Mouse (Mus musculus) E14TG2a.4 (cell line): ENCODE data around the gene Gas7.

ENCODE experiments used
- H3K27me3 ChIP-seq: 2 replicates; pipeline ENCODE4 v1.6.1; 2014; ENCODE audit warnings: low read length, control low read depth; ENCODE audit not compliant: insufficient read depth
- H3K36me3 ChIP-seq: 2 replicates; pipeline ENCODE4 v1.6.1; 2014; ENCODE audit warnings: low read length, control low read depth; ENCODE audit not compliant: insufficient read depth
- H3K4me1 ChIP-seq: replicated peaks from 2 replicates; pipeline ENCODE4 v1.6.1; 2014; ENCODE audit warnings: low read depth, low read length, control low read depth
- H3K4me3 ChIP-seq: replicated peaks from 2 replicates; pipeline ENCODE4 v1.5.1; 2014; ENCODE audit warnings: mild to moderate bottlenecking, low read length
- H3K9me3 ChIP-seq: 2 replicates; pipeline ENCODE4 v1.6.1; 2014; ENCODE audit warnings: low read length, control low read depth
- CTCF ChIP-seq: conservative IDR thresholded peaks from 2 replicates; pipeline ENCODE4 v1.5.1; 2014; ENCODE audit warnings: low read length
- NANOG ChIP-seq: IDR thresholded peaks from 2 replicates; pipeline ENCODE4 v1.6.1; 2014; ENCODE audit warnings: borderline replicate concordance, low read length, mixed read lengths
- POU5F1 ChIP-seq: IDR thresholded peaks from 2 replicates; pipeline ENCODE4 v1.6.1; 2014; ENCODE audit warnings: low read length, borderline replicate concordance

The Gas7 gene

GRCm38 (mm10) chr11:67549762-67550488, 94.7 kb downstream of the Gas7 start:
- no peak overlapping the region for H3K4me3 ChIP-seq
- no peaks in the 10 kb centered on the region for H3K27me3 ChIP-seq
- TF ChIP-seq NANOG (no peak), CTCF (no peak), POU5F1 (no peak)
- H3K9me3 ChIP-seq, result no peaks in the 10 kb centered on the region
- H3K4me1 ChIP-seq, result peaks cover 14% of the 10 kb centered on the region
- H3K36me3 ChIP-seq, result no peaks in the 10 kb centered on the region

DNA sequence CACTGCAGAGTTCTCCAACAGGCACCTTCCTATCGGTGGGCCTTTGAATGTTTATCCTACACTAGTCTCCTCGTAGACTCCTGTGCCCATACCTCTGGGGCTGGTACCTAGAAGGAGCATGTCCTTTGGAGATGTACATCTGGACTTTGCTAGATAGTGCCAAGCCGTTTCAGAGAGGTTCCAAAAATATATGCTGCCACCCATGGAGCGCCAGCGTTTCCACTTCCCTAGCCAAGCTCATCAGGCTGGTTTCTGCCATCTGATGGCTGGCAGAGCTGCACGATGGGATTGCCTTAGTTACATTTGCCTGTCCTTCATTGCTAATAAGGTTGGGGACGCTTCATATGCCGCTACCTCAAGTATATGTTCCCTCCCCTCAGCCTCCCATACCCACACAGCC, 97.2 kb downstream of the Gas7 start:
- H3K4me3 ChIP-seq, result no peak overlapping the region

GRCm38 (mm10) chr11:67554276-67554675, 99.0 kb downstream of the Gas7 start:
- Histone ChIP-seq H3K4me1 (peaks cover 15% of the 10 kb centered on the region), H3K27me3 (no peaks in the 10 kb centered on the region), H3K4me3 (no peak overlapping the region), H3K36me3 (no peaks in the 10 kb centered on the region), H3K9me3 (no peaks in the 10 kb centered on the region)
- TF ChIP-seq NANOG (no peak), POU5F1 (no peak), CTCF (no peak)

More for the DNA sequence above, 97.2 kb downstream of the Gas7 start:
- no peaks in the 10 kb centered on the region for H3K9me3 ChIP-seq
- H3K4me1 ChIP-seq, result peaks cover 15% of the 10 kb centered on the region
- TF ChIP-seq POU5F1, result no peak
- no peak for TF ChIP-seq CTCF
- no peak for TF ChIP-seq NANOG
- H3K36me3 ChIP-seq, result no peaks in the 10 kb centered on the region
- no peaks in the 10 kb centered on the region for H3K27me3 ChIP-seq

- no peaks in the 10 kb centered on the region for H3K27me3 ChIP-seq
- no peaks in the 10 kb centered on the region for H3K36me3 ChIP-seq
- H3K4me3 ChIP-seq, result no peak overlapping the region
- no peak for TF ChIP-seq NANOG
- H3K4me1 ChIP-seq, result peaks cover 15% of the 10 kb centered on the region
- no peaks in the 10 kb centered on the region for H3K9me3 ChIP-seq
Measured at GRCm38 (mm10) chr11:67556360-67556759, 101.1 kb downstream of the Gas7 start.

- no peak overlapping the region for H3K4me3 ChIP-seq
- no peak for TF ChIP-seq NANOG
- peaks cover 10% of the 10 kb centered on the region for H3K4me1 ChIP-seq
- no peaks in the 10 kb centered on the region for H3K36me3 ChIP-seq
- no peaks in the 10 kb centered on the region for H3K27me3 ChIP-seq
- no peaks in the 10 kb centered on the region for H3K9me3 ChIP-seq
Measured at GRCm38 (mm10) chr11:67558772-67559448, 103.7 kb downstream of the Gas7 start.

GRCm38 (mm10) chr11:67559522-67559921, 104.3 kb downstream of the Gas7 start:
- no peaks in the 10 kb centered on the region for H3K9me3 ChIP-seq
- H3K36me3 ChIP-seq, result no peaks in the 10 kb centered on the region
- H3K4me1 ChIP-seq, result peaks cover 6% of the 10 kb centered on the region
- H3K4me3 ChIP-seq, result no peak overlapping the region
- no peak for TF ChIP-seq CTCF
- no peak for TF ChIP-seq POU5F1
- TF ChIP-seq NANOG, result no peak
- H3K27me3 ChIP-seq, result no peaks in the 10 kb centered on the region

- no peaks in the 10 kb centered on the region for H3K9me3 ChIP-seq
- H3K4me3 ChIP-seq, result no peak overlapping the region
- H3K36me3 ChIP-seq, result no peaks in the 10 kb centered on the region
- H3K27me3 ChIP-seq, result no peaks in the 10 kb centered on the region
- H3K4me1 ChIP-seq, result no peaks in the 10 kb centered on the region
- TF ChIP-seq POU5F1 (no peak), NANOG (no peak), CTCF (no peak)
Measured at GRCm38 (mm10) chr11:67561631-67562030, 106.4 kb downstream of the Gas7 start.

GRCm38 (mm10) chr11:67563141-67563540, 107.9 kb downstream of the Gas7 start:
- Histone ChIP-seq H3K9me3 (no peaks in the 10 kb centered on the region), H3K36me3 (no peaks in the 10 kb centered on the region), H3K4me1 (no peaks in the 10 kb centered on the region), H3K4me3 (no peak overlapping the region), H3K27me3 (no peaks in the 10 kb centered on the region)
- TF ChIP-seq CTCF, result no peak
- no peak for TF ChIP-seq NANOG
- no peak for TF ChIP-seq POU5F1

DNA sequence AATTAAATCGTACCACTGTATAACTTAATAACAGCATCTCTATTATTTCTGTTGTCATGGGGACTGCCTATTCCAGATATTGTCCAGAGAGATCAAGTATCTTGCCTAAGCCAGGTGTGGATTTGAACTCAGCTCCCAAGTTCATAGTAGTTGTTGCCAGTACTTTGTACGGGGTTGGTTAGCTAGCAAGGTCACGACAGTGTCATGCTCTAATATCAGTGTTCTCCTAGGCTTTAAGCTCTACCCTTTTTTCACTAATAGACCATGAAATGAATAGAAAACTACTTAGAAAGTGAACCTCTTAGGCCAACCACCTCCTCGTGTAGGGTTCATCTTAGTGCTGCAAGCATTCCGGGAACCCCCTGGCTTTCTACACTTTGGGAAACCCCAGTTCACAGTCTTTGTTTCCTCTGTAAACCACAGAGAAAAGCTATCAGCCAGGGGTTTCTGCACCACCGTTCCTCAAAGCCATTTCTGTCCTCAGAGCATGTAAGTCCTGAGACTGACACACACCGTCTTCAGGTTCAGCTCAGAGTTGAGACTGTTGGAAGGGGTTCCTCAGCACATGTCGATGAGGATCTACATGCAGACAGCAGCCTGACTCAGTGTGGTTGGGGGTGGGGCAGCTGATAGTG, 108.9 kb downstream of the Gas7 start:
- Histone ChIP-seq H3K4me3 (no peak overlapping the region), H3K36me3 (no peaks in the 10 kb centered on the region), H3K4me1 (no peaks in the 10 kb centered on the region), H3K9me3 (no peaks in the 10 kb centered on the region), H3K27me3 (no peaks in the 10 kb centered on the region)
- TF ChIP-seq CTCF (no peak), POU5F1 (no peak), NANOG (no peak)
